Mouse (Mus musculus) liver, adult 2 months (tissue): ENCODE results near the gene Specc1. TPM values are rescaled to one million over a fixed set of nuclear protein-coding genes. Genes with fewer than 3 reads are reported as not detected.

ENCODE experiments used
- DNase-seq: peaks from one replicate; pipeline ENCODE4 v3.0.0-alpha.2; 2011; ENCODE audit warnings: low read depth, low spot score; ENCODE audit errors: extremely low read depth
- H3K27ac ChIP-seq: fragments of 200-500 bp; replicated peaks from 2 replicates; pipeline ENCODE4 v1.5.1; 2012; ENCODE audit warnings: low read depth, mild to moderate bottlenecking, control low read depth, inconsistent platforms, low read length; ENCODE audit not compliant: insufficient read depth
- H3K27me3 ChIP-seq: fragments of 200-500 bp; 2 replicates; pipeline ENCODE4 v1.6.1; 2012; ENCODE audit warnings: mild to moderate bottlenecking, moderate library complexity, low read length, inconsistent platforms; ENCODE audit not compliant: control insufficient read depth, insufficient read depth
- H3K36me3 ChIP-seq: fragments of 200-500 bp; 2 replicates; pipeline ENCODE4 v1.6.1; 2012; ENCODE audit warnings: low read length, inconsistent platforms; ENCODE audit not compliant: control insufficient read depth, insufficient read depth
- H3K4me1 ChIP-seq: fragments of 200-500 bp; 2 replicates; pipeline ENCODE4 v1.6.1; 2011; ENCODE audit warnings: low read length; ENCODE audit not compliant: control insufficient read depth, insufficient read depth
- H3K4me3 ChIP-seq: fragments of 200-500 bp; 2 replicates; pipeline ENCODE4 v1.5.1; 2011; ENCODE audit warnings: low read depth, mild to moderate bottlenecking, control low read depth, low read length, moderate library complexity; ENCODE audit not compliant: insufficient read depth
- H3K79me2 ChIP-seq: fragments of 200-500 bp; 2 replicates; pipeline ENCODE4 v1.6.1; 2012; ENCODE audit warnings: inconsistent platforms, mild to moderate bottlenecking, low read length, moderate library complexity; ENCODE audit not compliant: control insufficient read depth, insufficient read depth
- H3K9ac ChIP-seq: fragments of 200-500 bp; 2 replicates; pipeline ENCODE4 v1.6.1; 2012; ENCODE audit warnings: low read depth, mild to moderate bottlenecking, control low read depth, inconsistent platforms, low read length
- CTCF ChIP-seq: fragments of 200-500 bp; IDR thresholded peaks from 2 replicates; pipeline ENCODE4 v1.5.1; 2011; ENCODE audit warnings: low read depth, low read length, control low read depth
- POLR2A ChIP-seq: fragments of 200-500 bp; IDR thresholded peaks from 2 replicates; pipeline ENCODE4 v1.6.1; 2011; ENCODE audit warnings: low read length, control low read depth; ENCODE audit not compliant: insufficient read depth; ENCODE audit errors: extremely low read depth
- WGBS: fragments of 180-500 bp; shearing (Covaris S2); methylation state at CpG from one replicate; pipeline ENCODE4 v1.1.7; 2018; 5-methylcytosine and 5-hydroxymethylcytosine counted together
- polyA plus RNA-seq: library from polyadenylated mRNA; depleted of rRNA; stranded (reverse); fragments of >200 nt; gene quantifications from 2 replicates; pipeline ENCODE4 v1.2.3, GENCODE M21; 2012
- total RNA-seq: library from RNA; depleted of rRNA; stranded (reverse); fragments of >200 nt; gene quantifications from 2 replicates; pipeline ENCODE4 v1.2.3, GENCODE M21; 2014

The Specc1 gene
- total and polyA plus RNA-seq, 2 experiments, result 0.49 to 1.1 TPM

DNA sequence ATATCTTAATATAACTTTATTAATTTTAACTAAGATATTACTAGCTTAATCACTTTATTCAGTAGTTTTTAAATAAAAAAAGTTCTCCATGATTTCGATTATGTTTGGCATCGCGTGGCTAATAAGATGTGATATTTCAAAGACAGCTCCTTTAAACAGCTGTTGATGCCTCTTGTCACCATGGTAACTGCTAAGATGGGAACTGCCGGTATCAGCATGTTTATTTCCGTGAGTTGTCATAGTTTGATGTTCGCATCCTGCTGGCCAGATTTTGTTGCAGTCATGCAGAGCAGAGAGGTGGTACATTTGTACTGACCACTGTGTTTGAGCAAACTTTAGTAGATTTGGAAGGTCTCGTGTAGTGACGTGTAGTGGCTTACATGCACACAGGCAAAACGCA is 33.1 kb downstream of the Specc1 start:
- Histone ChIP-seq H3K27me3 (no peaks in the 10 kb centered on the region), H3K9ac (no peak overlapping the region), H3K36me3 (no peaks in the 10 kb centered on the region), H3K4me3 (no peak overlapping the region), H3K79me2 (no peaks in the 10 kb centered on the region), H3K27ac (no peak overlapping the region), H3K4me1 (no peaks in the 10 kb centered on the region)
- no peak for TF ChIP-seq POLR2A
- TF ChIP-seq CTCF, result no peak
- 69% methylated on average over 9 of the region's 9 CpGs for whole genome bisulfite sequencing
- DNase-seq, result no peak

DNA sequence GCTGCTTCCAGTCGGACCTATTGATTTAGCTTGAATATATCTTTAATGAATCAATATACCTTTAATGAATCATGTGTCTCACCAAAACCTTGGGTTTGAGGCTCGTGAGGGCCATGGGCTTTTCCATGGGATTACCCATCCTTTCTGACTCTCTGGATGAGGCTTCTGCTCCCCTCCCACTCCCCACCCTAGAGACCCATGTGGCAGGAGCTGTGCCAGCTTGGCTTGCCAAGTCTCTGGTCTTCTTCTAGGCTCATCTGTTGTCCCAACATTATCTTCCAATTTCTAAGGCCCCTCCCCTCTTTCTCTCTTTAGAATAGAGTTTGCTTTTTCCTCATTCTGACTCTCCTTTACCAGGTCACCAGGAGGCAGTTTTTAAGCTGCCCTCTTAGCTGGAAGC is 35.0 kb downstream of the Specc1 start:
- Histone ChIP-seq H3K27ac (no peak overlapping the region), H3K4me1 (no peaks in the 10 kb centered on the region), H3K36me3 (no peaks in the 10 kb centered on the region), H3K79me2 (no peaks in the 10 kb centered on the region), H3K9ac (no peak overlapping the region), H3K4me3 (no peak overlapping the region), H3K27me3 (no peaks in the 10 kb centered on the region)
- 60% methylated on average over 2 of the region's 2 CpGs for WGBS
- TF ChIP-seq POLR2A (no peak), CTCF (no peak)
- DNase-seq, result no peak

DNA sequence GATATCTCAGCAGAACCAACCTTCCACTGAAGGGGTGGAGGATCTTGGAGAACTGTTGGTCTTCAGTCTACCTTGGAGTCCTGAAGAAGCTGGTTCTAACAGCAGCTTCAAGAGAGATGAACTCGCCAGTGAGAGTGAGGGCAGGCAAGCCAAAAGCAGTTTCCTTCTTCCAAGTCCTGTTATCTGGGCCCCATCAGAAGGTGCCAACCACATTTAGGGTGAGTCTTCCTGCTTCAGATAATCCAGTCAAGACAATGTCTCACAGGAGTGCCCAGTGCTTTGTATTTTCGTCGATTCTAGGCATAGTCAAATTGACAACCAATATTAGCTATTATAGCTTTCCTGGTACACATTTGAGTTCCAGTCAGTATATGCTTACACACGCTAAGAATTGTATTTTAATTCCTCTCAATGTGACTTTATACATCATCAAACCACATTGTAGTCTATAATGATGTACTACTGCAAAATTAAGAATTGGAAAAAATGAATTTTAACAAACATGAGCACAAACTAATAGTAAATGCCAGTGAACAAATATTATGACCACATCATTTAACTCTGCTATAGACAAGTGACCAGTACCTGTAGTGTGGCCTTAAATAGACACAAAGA is 36.2 kb downstream of the Specc1 start:
- Histone ChIP-seq H3K79me2 (no peaks in the 10 kb centered on the region), H3K27me3 (no peaks in the 10 kb centered on the region), H3K9ac (no peak overlapping the region), H3K4me1 (no peaks in the 10 kb centered on the region), H3K4me3 (no peak overlapping the region), H3K36me3 (no peaks in the 10 kb centered on the region), H3K27ac (no peak overlapping the region)
- DNase-seq, result no peak
- 93% methylated on average over 4 of the region's 4 CpGs for WGBS
- TF ChIP-seq POLR2A, result no peak
- TF ChIP-seq CTCF, result no peak

DNA sequence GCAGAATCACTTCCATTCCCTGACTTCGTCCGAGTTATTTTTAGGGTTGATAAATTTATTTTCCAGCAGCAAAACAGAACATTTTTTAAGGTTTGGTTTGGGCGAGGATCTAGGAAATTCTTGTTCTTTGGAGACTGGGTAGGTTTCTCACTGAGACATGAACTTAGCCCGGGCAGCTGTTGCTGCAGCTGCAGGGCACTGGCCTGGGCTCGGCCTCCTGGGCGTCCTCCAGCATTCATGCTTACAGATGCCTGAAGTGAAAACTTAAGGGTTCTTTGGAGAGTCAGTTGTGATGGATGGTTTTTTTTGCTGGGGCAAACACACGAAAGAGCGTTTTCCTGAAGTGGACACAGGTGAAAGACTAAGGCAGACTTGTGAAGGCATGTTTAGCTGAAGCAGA is 42.9 kb downstream of the Specc1 start:
- Histone ChIP-seq H3K36me3 (no peaks in the 10 kb centered on the region), H3K4me1 (no peaks in the 10 kb centered on the region), H3K27me3 (no peaks in the 10 kb centered on the region), H3K4me3 (no peak overlapping the region), H3K79me2 (no peaks in the 10 kb centered on the region), H3K9ac (no peak overlapping the region), H3K27ac (no peak overlapping the region)
- no peak for DNase-seq
- WGBS, result 92% methylated on average over 8 of the region's 8 CpGs
- TF ChIP-seq POLR2A, result no peak

DNA sequence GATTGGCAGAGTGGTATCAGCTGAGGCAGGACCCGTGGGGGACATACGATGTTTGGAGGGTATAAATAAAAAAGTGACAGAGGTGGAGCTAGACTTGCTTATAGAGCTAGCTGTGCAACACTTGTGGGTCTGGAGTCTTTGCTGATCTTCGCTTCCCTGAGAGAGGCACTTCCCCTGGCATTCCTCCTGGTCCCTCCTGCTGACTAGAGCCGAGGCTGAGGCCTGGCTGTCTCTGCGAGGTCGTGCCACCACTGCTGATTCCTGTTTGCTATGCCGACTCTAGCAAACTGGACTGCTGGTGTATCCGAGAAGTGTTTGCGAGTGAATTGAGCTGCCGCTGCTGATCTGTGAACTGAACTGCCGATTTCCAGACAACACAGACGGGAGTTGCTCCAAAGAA is 43.5 kb downstream of the Specc1 start:
- Histone ChIP-seq H3K4me1 (no peaks in the 10 kb centered on the region), H3K36me3 (no peaks in the 10 kb centered on the region), H3K79me2 (no peaks in the 10 kb centered on the region), H3K27ac (no peak overlapping the region), H3K27me3 (no peaks in the 10 kb centered on the region), H3K4me3 (no peak overlapping the region), H3K9ac (no peak overlapping the region)
- 83% methylated on average over 12 of the region's 12 CpGs for WGBS
- TF ChIP-seq CTCF (no peak), POLR2A (no peak)
- no peak for DNase-seq

DNA sequence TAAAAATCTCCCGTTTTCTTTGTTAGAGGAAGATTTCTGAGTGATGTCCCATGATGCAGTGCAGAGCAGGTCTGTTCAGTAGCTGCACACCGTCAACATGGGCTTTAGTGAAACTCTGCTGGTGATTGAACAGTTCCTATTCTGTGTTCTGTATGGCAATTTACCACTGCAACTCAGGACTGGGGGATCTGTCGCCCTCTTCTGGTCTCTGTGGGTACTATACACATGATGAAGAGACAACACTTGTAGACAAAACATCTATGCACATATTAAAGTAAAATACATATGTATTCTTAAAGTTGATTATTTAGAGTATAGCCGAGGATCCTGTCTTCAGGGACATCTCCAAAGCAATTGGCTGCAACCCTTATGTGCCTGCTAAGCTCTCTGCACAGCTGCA is 45.4 kb downstream of the Specc1 start:
- Histone ChIP-seq H3K4me3 (no peak overlapping the region), H3K4me1 (no peaks in the 10 kb centered on the region), H3K9ac (no peak overlapping the region), H3K36me3 (no peaks in the 10 kb centered on the region), H3K79me2 (no peaks in the 10 kb centered on the region), H3K27me3 (no peaks in the 10 kb centered on the region), H3K27ac (no peak overlapping the region)
- DNase-seq, result peak; percentile 9
- TF ChIP-seq POLR2A (no peak), CTCF (no peak)
- WGBS, result 78% methylated on average over 4 of the region's 4 CpGs
